Mouse (Mus musculus): ENCODE data around the gene Mecom.

Mecom gene

GRCm38 (mm10) chr3:30353878-30354727 lies 193.7 kb downstream of the Mecom start:
- no peak for DNase-seq (ENCODE audit: low read depth, low spot score)

- DNase-seq (ENCODE audit: low read depth, low spot score), result peak; percentile 4
Observed at GRCm38 (mm10) chr3:30349279-30349678, 198.5 kb downstream of the Mecom start.

GRCm38 (mm10) chr3:30344151-30344550 lies 203.7 kb downstream of the Mecom start:
- DNase-seq (ENCODE audit: low read depth, low spot score), result no peak

GRCm38 (mm10) chr3:30332337-30332736 lies 215.5 kb downstream of the Mecom start:
- no peak for DNase-seq (ENCODE audit: low read depth, low spot score)

- no peak for DNase-seq (ENCODE audit: low read depth, low spot score)
Observed at GRCm38 (mm10) chr3:30330476-30330875, 217.3 kb downstream of the Mecom start.

GRCm38 (mm10) chr3:30330021-30330420 lies 217.8 kb downstream of the Mecom start:
- DNase-seq (ENCODE audit: low read depth, low spot score), result no peak

GRCm38 (mm10) chr3:30314955-30315354 lies 232.9 kb downstream of the Mecom start:
- DNase-seq (ENCODE audit: low read depth, low spot score), result no peak

- no peak for DNase-seq (ENCODE audit: low read depth, low spot score)
Observed at GRCm38 (mm10) chr3:30308081-30308480, 239.7 kb downstream of the Mecom start.

GRCm38 (mm10) chr3:30307601-30308000 lies 240.2 kb downstream of the Mecom start:
- DNase-seq (ENCODE audit: low read depth, low spot score), result no peak

GRCm38 (mm10) chr3:30306080-30306479 lies 241.7 kb downstream of the Mecom start:
- DNase-seq (ENCODE audit: low read depth, low spot score), result no peak

GRCm38 (mm10) chr3:30299460-30299859 lies 248.3 kb downstream of the Mecom start:
- no peak for DNase-seq (ENCODE audit: low read depth, low spot score)

GRCm38 (mm10) chr3:30294433-30294832 lies 253.4 kb downstream of the Mecom start:
- peak; percentile 3 for DNase-seq (ENCODE audit: low read depth, low spot score)

- no peak for DNase-seq (ENCODE audit: low read depth, low spot score)
Observed at GRCm38 (mm10) chr3:30286529-30286928, 261.3 kb downstream of the Mecom start.

GRCm38 (mm10) chr3:30284094-30284493 lies 263.7 kb downstream of the Mecom start:
- DNase-seq (ENCODE audit: low read depth, low spot score), result no peak

GRCm38 (mm10) chr3:30283562-30283961 lies 264.2 kb downstream of the Mecom start:
- DNase-seq (ENCODE audit: low read depth, low spot score), result no peak

- no peak for DNase-seq (ENCODE audit: low read depth, low spot score)
Observed at GRCm38 (mm10) chr3:30277569-30277968, 270.2 kb downstream of the Mecom start.

- no peak for DNase-seq (ENCODE audit: low read depth, low spot score)
Observed at GRCm38 (mm10) chr3:30276099-30276498, 271.7 kb downstream of the Mecom start.

GRCm38 (mm10) chr3:30269253-30269652 lies 278.6 kb downstream of the Mecom start:
- DNase-seq (ENCODE audit: low read depth, low spot score), result no peak

- no peak for DNase-seq (ENCODE audit: low read depth, low spot score)
Observed at GRCm38 (mm10) chr3:30260945-30261344, 286.9 kb downstream of the Mecom start.

- DNase-seq (ENCODE audit: low read depth, low spot score), result no peak
Observed at GRCm38 (mm10) chr3:30258421-30258820, 289.4 kb downstream of the Mecom start.

- no peak for DNase-seq (ENCODE audit: low read depth, low spot score)
Observed at GRCm38 (mm10) chr3:30257776-30258175, 290.0 kb downstream of the Mecom start.

- DNase-seq (ENCODE audit: low read depth, low spot score), result no peak
Observed at GRCm38 (mm10) chr3:30256896-30257295, 290.9 kb downstream of the Mecom start.

GRCm38 (mm10) chr3:30255828-30256227 lies 292.0 kb downstream of the Mecom start:
- no peak for DNase-seq (ENCODE audit: low read depth, low spot score)

- no peak for DNase-seq (ENCODE audit: low read depth, low spot score)
Observed at GRCm38 (mm10) chr3:30254451-30254850, 293.4 kb downstream of the Mecom start.
